Mouse (Mus musculus) CH12.LX (cell line): ENCODE measurements around the gene Prdm2.

ENCODE experiments used
- CTCF ChIP-seq, 2 experiments: IDR thresholded peaks in 1 of 2; conservative IDR thresholded peaks in 1 of 2; 2 replicates each; pipeline ENCODE4 v1.5.1; 2011 to 2012; ENCODE audit warnings: low read depth in 2 of 2, low read length in 2 of 2, improper control_type of control experiment in 1 of 2, inconsistent platforms in 1 of 2, mild to moderate bottlenecking in 1 of 2, moderate library complexity in 1 of 2
- EP300 ChIP-seq: IDR thresholded peaks from 2 replicates; pipeline ENCODE4 v1.6.1; 2011; ENCODE audit warnings: low read length, improper control_type of control experiment
- GABPA ChIP-seq: IDR thresholded peaks from 2 replicates; pipeline ENCODE4 v1.6.1; 2012; ENCODE audit warnings: low read depth, low read length, improper control_type of control experiment, inconsistent platforms; ENCODE audit not compliant: insufficient replicate concordance
- IRF4 ChIP-seq: IDR thresholded peaks from 2 replicates; pipeline ENCODE4 v1.6.1; 2014; ENCODE audit warnings: low read depth, mild to moderate bottlenecking, inconsistent platforms, low read length, improper control_type of control experiment
- MAX ChIP-seq: IDR thresholded peaks from 2 replicates; pipeline ENCODE4 v1.6.1; 2011; ENCODE audit warnings: low read length, improper control_type of control experiment
- NELFE ChIP-seq: IDR thresholded peaks from 2 replicates; pipeline ENCODE4 v1.6.1; 2011; ENCODE audit warnings: low read depth, low read length, improper control_type of control experiment
- POLR2A ChIP-seq: IDR thresholded peaks from 2 replicates; pipeline ENCODE4 v1.6.1; 2011; ENCODE audit warnings: low read depth, mild to moderate bottlenecking, improper control_type of control experiment, low read length
- TCF12 ChIP-seq: IDR thresholded peaks from 2 replicates; pipeline ENCODE4 v1.6.1; 2014; ENCODE audit warnings: low read depth, mild to moderate bottlenecking, inconsistent platforms, low read length, improper control_type of control experiment
- USF2 ChIP-seq: conservative IDR thresholded peaks from 2 replicates; pipeline ENCODE4 v1.6.1; 2011; ENCODE audit warnings: low read depth, low read length, improper control_type of control experiment
- ZKSCAN1 ChIP-seq: IDR thresholded peaks from 2 replicates; pipeline ENCODE4 v1.6.1; 2012; ENCODE audit warnings: low read depth, inconsistent platforms, low read length, improper control_type of control experiment, borderline replicate concordance

GRCm38 (mm10) chr4:143161619-143162479 lies 50.9 kb downstream of the Prdm2 start:
- TF ChIP-seq POLR2A (peak; percentile 88), EP300 (no peak), CTCF (conservative IDR thresholded peaks at IDR 0.05 in 1 of 2, IDR thresholded peaks at IDR 0.05 in 1 of 2; ENCODE audit: low read depth in 2 of 2, low read length in 2 of 2) (no peak), GABPA (no peak), IRF4 (no peak; the same call in 1 of the 2 replicates), ZKSCAN1 (no peak), MAX (no peak), NELFE (peak; percentile 80), USF2 (no peak), TCF12 (peak; percentile 62)
